Mouse (Mus musculus) embryonic facial prominence, embryonic 10.5 days (tissue): ENCODE measurements around the gene Ugcg. TPM values are rescaled to one million over a fixed set of nuclear protein-coding genes. Genes with fewer than 3 reads are reported as not detected.

Experiments
- DNase-seq: peaks from one replicate; pipeline ENCODE4 v3.0.0-alpha.2; 2017; ENCODE audit warnings: low spot score
- H3K27ac ChIP-seq: fragments of 300-500 bp; sonication (generic); replicated peaks from 2 replicates; pipeline ENCODE4 v1.5.1; 2016; ENCODE audit warnings: mild to moderate bottlenecking
- H3K27me3 ChIP-seq: fragments of 300-500 bp; sonication (generic); replicated peaks from 2 replicates; pipeline ENCODE4 v1.6.1; 2016; ENCODE audit warnings: low read depth, mild to moderate bottlenecking; ENCODE audit not compliant: poor library complexity, severe bottlenecking
- H3K36me3 ChIP-seq: fragments of 300-500 bp; sonication (generic); replicated peaks from 2 replicates; pipeline ENCODE4 v1.6.1; 2016; ENCODE audit warnings: mild to moderate bottlenecking, moderate library complexity
- H3K4me1 ChIP-seq: fragments of 300-500 bp; sonication (generic); 2 replicates; pipeline ENCODE4 v1.6.1; 2016
- H3K4me3 ChIP-seq: fragments of 300-500 bp; sonication (generic); 2 replicates; pipeline ENCODE4 v1.5.1; 2016; ENCODE audit warnings: mild to moderate bottlenecking, moderate library complexity
- H3K9me3 ChIP-seq: fragments of 300-500 bp; sonication (generic); 2 replicates; pipeline ENCODE4 v1.6.1; 2016; ENCODE audit warnings: mild to moderate bottlenecking
- WGBS: fragments of 180-500 bp; shearing (Covaris S2); methylation state at CpG from one replicate; pipeline ENCODE4 v1.1.7; 2016; 5-methylcytosine and 5-hydroxymethylcytosine counted together
- polyA plus RNA-seq: library from polyadenylated mRNA; unstranded; fragments of >200 nt; fragmentation: Nextera tagmentation; extraction: Ambion mirVana; gene quantifications from 2 replicates; pipeline ENCODE4 v1.2.1, GENCODE M21; 2016

Ugcg gene
- polyA plus RNA-seq, 1 experiment from 2014 or later = 9.9 TPM

DNA sequence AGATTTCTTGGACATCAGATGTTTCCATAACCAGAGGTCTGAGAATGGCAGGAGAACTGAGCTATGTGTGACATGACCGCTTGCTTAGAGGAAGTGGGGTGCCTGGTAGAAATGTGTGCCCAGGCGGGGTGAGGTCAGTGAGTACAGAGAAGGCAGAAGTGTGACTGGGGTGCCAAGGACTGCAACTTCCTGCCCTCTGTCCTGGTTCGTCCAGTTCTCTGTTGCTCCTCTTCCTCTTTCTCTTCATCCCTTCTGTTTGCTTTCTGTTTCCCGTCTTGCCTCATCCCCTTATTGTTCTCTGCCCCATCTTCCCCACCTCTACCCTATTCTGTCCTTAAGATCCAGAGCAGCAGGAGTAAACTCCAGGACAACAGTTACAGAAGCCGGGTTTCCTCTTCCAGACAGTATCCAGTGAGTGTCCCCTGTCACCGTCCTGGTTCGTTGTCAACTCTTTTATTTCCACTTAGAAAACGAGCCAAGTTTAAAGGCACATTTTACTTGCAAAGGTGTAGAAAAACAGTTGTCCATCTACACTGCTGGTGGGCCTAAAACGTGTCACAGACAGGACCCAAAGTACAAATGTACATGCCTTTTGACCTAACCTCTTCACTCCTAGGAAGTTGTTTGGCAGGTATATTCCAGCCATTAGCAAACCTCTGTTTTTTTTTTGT is 49.7 kb downstream of the Ugcg start:
- no peak overlapping the region for H3K4me3 ChIP-seq
- H3K36me3 ChIP-seq = no peaks in the 10 kb centered on the region
- WGBS = 78% methylated on average over 9 of the region's 9 CpGs
- peaks cover 13% of the 10 kb centered on the region for H3K4me1 ChIP-seq
- no peaks in the 10 kb centered on the region for H3K9me3 ChIP-seq
- H3K27ac ChIP-seq = 0 out of 2 replicates have a peak overlapping the region, but pooled peaks have one; percentile 35
- no peak for DNase-seq
- no peaks in the 10 kb centered on the region for H3K27me3 ChIP-seq

DNA sequence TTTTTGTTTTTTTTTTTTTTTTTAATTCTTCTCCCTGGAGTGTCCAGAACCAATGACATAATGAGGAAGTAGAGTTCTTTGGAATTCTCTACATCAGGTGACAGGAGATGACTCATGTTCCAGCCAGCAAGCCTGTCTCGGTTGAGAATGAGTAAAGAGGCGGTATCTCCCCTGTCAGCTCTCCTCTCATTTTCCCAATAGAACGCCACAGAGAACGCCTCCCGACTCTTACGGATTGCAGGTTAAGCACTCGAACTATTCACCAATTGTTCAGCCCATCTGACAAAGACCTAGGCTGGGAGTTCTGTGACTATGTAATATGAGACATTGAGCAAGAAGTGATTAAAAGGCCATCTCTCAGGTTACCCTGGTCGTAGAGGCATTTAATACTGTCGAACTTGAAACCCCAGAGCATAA is 50.3 kb downstream of the Ugcg start:
- H3K36me3 ChIP-seq = no peaks in the 10 kb centered on the region
- no peak overlapping the region for H3K27ac ChIP-seq
- peak; percentile 15 for DNase-seq
- H3K27me3 ChIP-seq = no peaks in the 10 kb centered on the region
- no peak overlapping the region for H3K4me3 ChIP-seq
- no peaks in the 10 kb centered on the region for H3K9me3 ChIP-seq
- H3K4me1 ChIP-seq = peaks cover 13% of the 10 kb centered on the region
- 49% methylated on average over 9 of the region's 9 CpGs for WGBS

DNA sequence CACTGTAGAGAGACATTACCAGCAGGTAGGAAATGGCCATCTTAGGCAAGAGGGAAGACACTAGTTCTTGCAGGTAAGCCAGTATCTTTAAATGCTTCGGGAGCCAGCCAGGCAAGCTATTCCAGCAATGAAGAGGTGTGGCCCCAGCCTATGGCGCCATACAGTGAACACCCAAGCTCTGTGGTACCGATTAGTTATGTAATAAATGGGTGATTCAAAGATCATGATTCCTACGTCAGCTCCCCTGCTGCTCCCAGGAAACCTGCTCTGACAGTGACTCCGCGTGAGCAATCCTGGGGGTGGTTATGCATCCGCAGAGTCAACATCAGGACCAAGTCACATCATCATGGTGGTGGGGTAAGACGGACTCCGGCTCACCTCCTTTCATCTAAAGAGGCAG is 51.1 kb downstream of the Ugcg start:
- peaks cover 13% of the 10 kb centered on the region for H3K4me1 ChIP-seq
- H3K27me3 ChIP-seq = no peaks in the 10 kb centered on the region
- H3K27ac ChIP-seq = no peak overlapping the region
- 94% methylated on average over 9 of the region's 9 CpGs for whole genome bisulfite sequencing
- no peak overlapping the region for H3K4me3 ChIP-seq
- H3K36me3 ChIP-seq = no peaks in the 10 kb centered on the region
- DNase-seq = no peak
- H3K9me3 ChIP-seq = no peaks in the 10 kb centered on the region

DNA sequence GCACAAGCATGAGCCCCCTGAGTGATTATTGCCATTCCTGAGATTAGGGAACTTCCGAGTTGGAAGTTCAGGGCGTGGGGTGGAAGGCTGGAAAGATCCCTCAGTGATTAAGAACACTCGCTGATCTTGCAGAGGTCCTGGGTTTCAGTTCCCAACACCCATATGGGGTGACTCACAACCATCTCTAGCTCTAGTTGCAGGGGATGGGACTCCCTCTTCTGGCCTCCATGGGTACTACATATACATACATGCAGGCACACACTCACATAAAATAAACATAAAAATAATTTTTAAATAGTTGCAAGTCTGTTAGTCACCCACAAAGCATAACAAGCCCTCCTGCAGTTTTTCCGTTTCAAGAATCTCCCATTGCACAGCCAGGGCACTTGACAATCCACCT is 52.0 kb downstream of the Ugcg start:
- no peak overlapping the region for H3K4me3 ChIP-seq
- 95% methylated on average over 4 of the region's 4 CpGs for WGBS
- DNase-seq = no peak
- H3K27me3 ChIP-seq = no peaks in the 10 kb centered on the region
- H3K9me3 ChIP-seq = no peaks in the 10 kb centered on the region
- H3K4me1 ChIP-seq = peaks cover 13% of the 10 kb centered on the region
- H3K36me3 ChIP-seq = no peaks in the 10 kb centered on the region
- no peak overlapping the region for H3K27ac ChIP-seq

DNA sequence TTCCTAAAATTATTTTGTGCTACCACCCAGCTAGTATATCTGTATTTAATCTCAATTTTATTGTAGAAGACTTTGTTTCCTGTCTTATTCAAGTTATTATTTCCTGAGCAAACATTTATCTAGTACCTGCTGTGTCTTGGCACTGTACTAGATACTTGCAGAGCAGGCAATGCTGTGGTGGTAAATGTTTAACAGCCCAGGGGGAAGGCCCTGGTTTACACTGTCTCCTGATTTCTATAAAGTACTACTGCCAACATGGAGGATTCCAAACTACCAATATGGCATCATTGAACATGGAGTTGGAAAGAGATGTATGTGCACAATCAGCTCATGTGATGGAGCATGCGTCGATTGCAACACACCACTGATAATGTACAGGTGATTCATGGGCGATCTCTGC is 53.2 kb downstream of the Ugcg start:
- H3K4me3 ChIP-seq = no peak overlapping the region
- 93% methylated on average over 3 of the region's 3 CpGs for WGBS

DNA sequence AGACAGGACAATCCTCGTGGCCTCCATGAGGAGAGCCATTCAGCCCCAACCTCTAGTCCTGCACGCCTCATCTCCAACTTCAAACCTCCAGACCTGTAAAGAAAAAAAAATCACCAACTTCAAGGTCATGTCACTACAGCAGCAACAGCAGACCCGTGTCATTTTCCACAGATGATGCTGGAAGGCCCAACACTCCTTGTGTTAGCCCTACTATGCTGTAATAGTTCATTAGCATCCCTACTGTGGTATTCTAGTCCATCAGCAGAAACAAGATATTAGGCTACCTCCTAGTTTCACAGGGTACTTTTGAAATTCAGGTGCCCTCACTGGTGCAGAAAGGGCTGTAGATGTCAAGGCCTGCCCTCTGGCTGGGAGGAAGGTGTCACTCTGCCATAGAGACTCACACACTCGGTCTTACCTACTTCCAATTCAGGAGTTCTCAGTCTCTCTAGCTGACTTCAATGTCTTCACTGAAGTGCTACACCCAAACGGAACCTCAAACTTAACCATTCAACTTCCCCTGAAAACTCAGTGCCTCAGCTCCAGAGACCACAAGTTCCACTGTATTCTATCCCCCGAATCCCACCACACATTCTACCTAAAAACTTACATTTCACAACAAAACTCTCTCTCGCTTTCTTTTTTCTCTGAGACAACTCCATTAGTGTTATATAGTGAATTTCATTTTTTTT is 54.9 kb downstream of the Ugcg start:
- no peaks in the 10 kb centered on the region for H3K9me3 ChIP-seq
- peaks cover 10% of the 10 kb centered on the region for H3K4me1 ChIP-seq
- H3K27me3 ChIP-seq = no peaks in the 10 kb centered on the region
- WGBS = 85% methylated on average over 7 of the region's 7 CpGs
- DNase-seq = no peak
- H3K36me3 ChIP-seq = no peaks in the 10 kb centered on the region
- H3K4me3 ChIP-seq = no peak overlapping the region
- H3K27ac ChIP-seq = no peak overlapping the region

More for the DNA sequence above, 53.2 kb downstream of the Ugcg start:
- Histone ChIP-seq H3K27me3 (no peaks in the 10 kb centered on the region), H3K9me3 (no peaks in the 10 kb centered on the region), H3K27ac (no peak overlapping the region), H3K36me3 (no peaks in the 10 kb centered on the region), H3K4me1 (peaks cover 13% of the 10 kb centered on the region)
- no peak for DNase-seq

DNA sequence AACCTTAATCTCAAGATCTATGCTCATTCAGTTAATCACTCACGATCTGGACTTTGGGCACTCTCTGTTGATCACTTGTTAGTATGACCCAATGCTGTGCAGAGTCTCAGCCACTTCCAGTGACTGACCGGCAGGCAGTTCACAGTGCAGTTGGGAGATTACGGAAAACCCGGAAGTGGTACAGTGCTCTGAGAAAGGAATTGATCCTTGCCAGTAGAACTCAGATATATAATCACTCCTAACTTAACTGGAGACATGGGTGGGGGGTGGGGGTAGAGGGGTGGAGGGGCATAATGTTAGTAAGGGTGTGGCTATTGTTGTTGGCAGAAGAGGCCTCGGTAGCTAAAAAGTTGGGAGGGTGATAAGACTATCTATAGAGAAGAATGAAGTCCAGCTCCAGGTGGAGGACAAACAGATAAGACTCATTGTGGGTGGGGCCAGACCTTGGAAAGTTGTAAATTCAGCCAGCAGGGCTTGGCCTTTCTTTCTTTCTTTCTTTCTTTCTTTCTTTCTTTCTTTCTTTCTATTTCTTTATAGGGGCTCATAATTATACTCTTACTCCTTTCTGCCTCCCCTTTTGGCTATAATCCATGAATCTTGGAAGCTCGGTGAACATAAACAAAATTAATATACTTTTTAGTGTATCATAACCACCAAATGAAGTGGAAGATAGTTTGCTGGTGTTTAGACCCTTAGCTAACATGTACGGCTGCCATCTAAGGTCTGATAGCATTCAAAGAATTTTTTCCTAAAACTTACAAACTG is 55.9 kb downstream of the Ugcg start:
- Histone ChIP-seq H3K36me3 (no peaks in the 10 kb centered on the region), H3K4me1 (peaks cover under 1% of the 10 kb centered on the region), H3K9me3 (no peaks in the 10 kb centered on the region), H3K27ac (no peak overlapping the region), H3K4me3 (no peak overlapping the region), H3K27me3 (no peaks in the 10 kb centered on the region)
- no peak for DNase-seq
- WGBS = 85% methylated on average over 7 of the region's 7 CpGs

DNA sequence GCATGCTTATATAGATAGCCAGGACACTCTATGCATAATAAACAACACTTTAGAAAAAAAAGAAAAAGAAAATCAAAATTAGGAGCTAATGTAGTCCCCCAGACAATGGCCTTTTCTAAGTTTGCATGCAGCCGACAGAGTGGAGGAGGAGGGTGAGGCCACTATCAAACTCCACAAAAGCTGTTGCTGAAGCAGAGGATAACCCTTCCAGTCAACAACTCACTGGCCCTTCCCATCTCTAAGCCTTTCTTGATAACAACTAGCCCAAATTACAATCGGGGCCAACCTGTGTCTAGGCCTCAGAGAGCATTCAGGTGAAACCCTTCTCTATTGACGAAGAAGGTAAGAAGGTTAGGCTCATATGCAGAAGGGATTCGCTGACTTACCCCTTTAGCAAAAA is 56.7 kb downstream of the Ugcg start:
- 90% methylated on average over 4 of the region's 4 CpGs for WGBS
- no peaks in the 10 kb centered on the region for H3K4me1 ChIP-seq
- DNase-seq = no peak
- no peaks in the 10 kb centered on the region for H3K9me3 ChIP-seq
- no peaks in the 10 kb centered on the region for H3K27me3 ChIP-seq
- no peak overlapping the region for H3K27ac ChIP-seq
- H3K36me3 ChIP-seq = no peaks in the 10 kb centered on the region
- no peak overlapping the region for H3K4me3 ChIP-seq

DNA sequence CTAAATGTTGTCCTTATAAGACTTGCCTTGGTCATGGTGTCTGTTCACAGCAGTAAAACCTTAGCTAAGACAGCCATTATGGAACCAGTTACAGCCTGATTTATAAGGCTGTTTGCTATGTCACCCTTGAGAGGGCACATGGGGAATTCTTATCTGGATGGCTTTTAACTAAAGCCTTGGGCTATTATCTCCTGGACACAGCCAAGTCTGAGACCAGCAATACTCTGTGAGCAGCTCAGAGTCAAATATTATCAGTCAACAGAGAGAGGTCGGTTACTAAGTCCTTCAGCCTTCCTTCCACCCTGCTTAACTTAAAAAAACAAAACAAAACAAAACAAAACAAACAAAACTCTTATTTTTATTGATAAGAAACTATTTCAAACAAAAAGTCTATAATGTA is 58.5 kb downstream of the Ugcg start:
- Histone ChIP-seq H3K27me3 (no peaks in the 10 kb centered on the region), H3K27ac (no peak overlapping the region), H3K9me3 (no peaks in the 10 kb centered on the region), H3K36me3 (no peaks in the 10 kb centered on the region), H3K4me1 (no peaks in the 10 kb centered on the region), H3K4me3 (no peak overlapping the region)
- DNase-seq = no peak
- 65% methylated on average over 1 of the region's 1 CpGs for WGBS

DNA sequence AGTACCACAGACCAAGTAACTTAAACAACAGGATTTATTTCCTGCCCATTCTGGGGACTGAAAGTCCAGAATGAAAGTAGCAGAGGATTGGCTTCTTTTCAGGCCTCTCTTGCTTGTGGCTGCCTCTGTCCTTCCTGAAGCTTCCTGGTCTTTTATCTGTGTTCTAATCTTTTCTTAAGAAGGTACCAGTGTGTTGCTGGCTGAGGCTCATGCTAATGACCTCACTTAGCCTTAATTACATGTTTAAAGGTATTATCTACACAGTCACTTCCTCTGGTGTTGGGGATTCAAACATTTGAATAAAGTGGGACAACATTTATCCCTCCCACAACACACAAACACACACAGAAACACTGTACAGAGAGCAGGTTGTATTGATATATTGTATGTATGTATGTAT is 59.0 kb downstream of the Ugcg start:
- H3K9me3 ChIP-seq = no peaks in the 10 kb centered on the region
- no peaks in the 10 kb centered on the region for H3K36me3 ChIP-seq
- H3K27ac ChIP-seq = no peak overlapping the region

DNA sequence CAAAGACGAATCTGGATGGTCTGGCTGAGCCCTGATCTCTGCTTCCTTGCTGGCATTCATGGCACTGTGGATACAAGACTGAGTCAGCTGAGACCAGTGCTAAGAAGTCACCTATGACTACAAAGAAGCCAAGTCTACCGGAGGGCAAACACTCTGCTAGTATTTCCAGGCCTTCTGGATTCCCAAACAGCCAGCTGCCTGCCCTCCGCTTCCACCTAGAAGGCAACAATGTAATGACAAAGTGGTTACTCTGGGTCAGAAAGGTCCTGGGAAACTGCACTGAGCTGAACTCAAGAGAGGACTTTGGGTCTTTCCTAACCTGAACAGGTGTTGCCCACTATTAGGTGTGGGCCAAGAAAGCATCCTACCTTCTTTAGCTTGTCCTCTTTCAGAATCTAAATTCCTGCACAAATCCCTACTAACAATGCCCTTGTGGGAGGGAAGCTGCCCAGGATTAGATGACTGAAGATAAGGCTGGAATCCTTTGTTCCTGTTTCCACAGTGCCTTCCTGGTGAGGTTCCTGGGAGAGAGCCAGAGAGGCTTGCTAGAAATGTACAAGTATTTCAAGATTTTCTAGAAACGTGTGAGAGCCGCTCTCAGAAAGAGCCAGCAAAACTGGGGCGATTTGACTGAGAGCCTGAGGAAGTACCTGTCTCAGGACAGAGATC is 63.5 kb downstream of the Ugcg start:
- WGBS = 80% methylated on average over 6 of the region's 6 CpGs
- no peaks in the 10 kb centered on the region for H3K36me3 ChIP-seq
- no peaks in the 10 kb centered on the region for H3K27me3 ChIP-seq
- no peak overlapping the region for H3K4me3 ChIP-seq
- no peak for DNase-seq
- H3K4me1 ChIP-seq = no peaks in the 10 kb centered on the region
- H3K27ac ChIP-seq = no peak overlapping the region
- H3K9me3 ChIP-seq = no peaks in the 10 kb centered on the region

More for the DNA sequence above, 59.0 kb downstream of the Ugcg start:
- H3K4me3 ChIP-seq = no peak overlapping the region
- no peaks in the 10 kb centered on the region for H3K27me3 ChIP-seq
- no peak for DNase-seq
- H3K4me1 ChIP-seq = no peaks in the 10 kb centered on the region

DNA sequence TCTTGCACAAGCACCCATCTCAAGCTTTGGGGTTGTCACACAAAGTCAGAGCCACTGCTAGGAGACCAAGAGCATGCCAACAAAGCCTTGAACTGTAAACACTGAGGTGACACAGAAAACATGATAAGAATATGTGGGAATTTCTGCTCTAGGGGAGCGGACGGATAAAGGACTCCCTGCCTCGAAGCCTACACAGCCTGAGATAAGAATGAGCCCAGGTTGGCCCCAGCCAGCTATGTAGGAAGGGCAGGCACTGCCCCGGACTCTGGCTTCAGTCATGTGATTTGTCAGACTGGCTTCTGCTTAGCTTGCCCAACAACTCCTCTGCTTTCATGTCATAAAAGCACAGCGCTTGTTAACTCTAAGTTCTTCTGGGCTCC is 64.0 kb downstream of the Ugcg start:
- no peaks in the 10 kb centered on the region for H3K4me1 ChIP-seq
- WGBS = 88% methylated on average over 5 of the region's 5 CpGs
- no peaks in the 10 kb centered on the region for H3K9me3 ChIP-seq
- no peak overlapping the region for H3K27ac ChIP-seq
- no peaks in the 10 kb centered on the region for H3K36me3 ChIP-seq
- no peaks in the 10 kb centered on the region for H3K27me3 ChIP-seq
- H3K4me3 ChIP-seq = no peak overlapping the region
- DNase-seq = no peak
